Comparison of ENCODE assay signal across 22 mouse cellular contexts in the genomic region with DNA sequence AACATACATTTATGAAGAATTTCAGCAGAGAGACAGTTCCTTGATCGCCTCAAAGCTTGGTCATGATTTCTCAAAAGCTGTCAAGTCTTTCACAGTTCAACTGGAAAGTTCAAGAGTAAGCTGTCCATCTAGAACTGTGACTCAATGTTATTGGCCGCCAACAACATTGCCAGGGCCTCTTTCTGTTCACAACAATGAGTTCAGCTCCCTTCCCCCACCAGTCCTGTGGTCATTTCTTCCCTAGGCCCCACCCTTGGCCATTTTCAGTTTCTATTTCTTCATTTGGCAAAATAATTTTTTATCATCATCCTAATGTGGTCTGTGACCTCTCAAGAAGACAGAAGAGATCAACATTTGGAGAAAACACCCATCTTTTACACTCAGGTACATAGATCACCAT. TPM values are rescaled to one million over a fixed set of nuclear protein-coding genes. Genes with fewer than 3 reads are reported as not detected.
DNase-seq lines count a peak whose midpoint lies in the region; ATAC-seq and TF ChIP-seq lines count a peak whose summit lies in the region.
"Had no signal": no experiment of that assay in that cellular context is flagged by ENCODE, and none has a peak within 500 bp of the region (broad histone marks: within the 10 kb centered on the region; RNA-seq: fewer than 3 reads in every experiment).

No protein-coding gene starts in this region.

- WGBS in liver, adult 2 months: 90% methylated on average over 2 of the region's 2 CpGs
- 70% methylated on average over 2 of the region's 2 CpGs for WGBS in liver, postnatal 0 days (ENCODE audit: insufficient replicate concordance)

- no peaks in the 10 kb centered on the region for H3K9me3 ChIP-seq in liver, postnatal 0 days (ENCODE audit: low read length)
- H3K9me3 ChIP-seq: embryonic facial prominence, embryonic 12.5 days; hindbrain, embryonic 15.5 days; limb, embryonic 12.5 days; midbrain, embryonic 15.5 days; stomach, embryonic 15.5 days had no signal

- peaks cover 2% of the 10 kb centered on the region; the same call in 1 of the 2 replicates for H3K4me1 ChIP-seq in liver, adult 2 months (ENCODE audit: control insufficient read depth, insufficient read depth, low read length)
- peaks cover 11% of the 10 kb centered on the region for H3K4me1 ChIP-seq in liver, postnatal 0 days (ENCODE audit: insufficient read depth)
- H3K4me1 ChIP-seq in brown adipose tissue, adult 24 weeks (ENCODE audit: control insufficient read depth, insufficient read depth, insufficient read length, low read length): peaks cover 15% of the 10 kb centered on the region

- H3K4me3 ChIP-seq in liver, adult 2 months (ENCODE audit: insufficient read depth, low read depth, low read length): no peak overlapping the region
- H3K4me3 ChIP-seq in liver, postnatal 0 days (ENCODE audit: low read depth, low read length): no peak overlapping the region
- H3K4me3 ChIP-seq in brown adipose tissue, adult 24 weeks (ENCODE audit: insufficient read depth, low read depth, low read length): no peak overlapping the region
- H3K4me3 ChIP-seq: embryonic facial prominence, embryonic 12.5 days; hindbrain, embryonic 15.5 days; limb, embryonic 12.5 days; midbrain, embryonic 15.5 days; stomach, embryonic 15.5 days had no signal

- intact Hi-C loops in gastrocnemius, postnatal 36 days (cut with DNase I): no loop called here

- no peak for ATAC-seq in liver, postnatal 0 days
- ATAC-seq in neutrophil, adult 5-6 weeks (ENCODE audit: extremely low read depth, insufficient number of reproducible peaks, low FRiP score, poor library complexity, severe bottlenecking): peak; percentile 49; the same call in 1 of the 2 replicates
- ATAC-seq: forebrain, postnatal 0 days; intestine, embryonic 16.5 days; midbrain, embryonic 15.5 days had no signal

- no peak overlapping the region for H3K4me2 ChIP-seq in liver, postnatal 0 days (ENCODE audit: low read depth, low read length)
- H3K4me2 ChIP-seq: embryonic facial prominence, embryonic 12.5 days; hindbrain, embryonic 15.5 days; limb, embryonic 12.5 days; midbrain, embryonic 15.5 days; stomach, embryonic 15.5 days had no signal

- H3K36me3 ChIP-seq in liver, adult 2 months (ENCODE audit: control insufficient read depth, insufficient read depth, low read length): no peaks in the 10 kb centered on the region
- H3K36me3 ChIP-seq in liver, postnatal 0 days (replicated peaks; ENCODE audit: insufficient read depth, low read length): no peaks in the 10 kb centered on the region
- H3K36me3 ChIP-seq: embryonic facial prominence, embryonic 12.5 days; hindbrain, embryonic 15.5 days; limb, embryonic 12.5 days; midbrain, embryonic 15.5 days; stomach, embryonic 15.5 days had no signal

- TF ChIP-seq EP300 in liver, postnatal 0 days (IDR thresholded peaks at IDR 0.05; ENCODE audit: low read depth): no peak

- no peak for TF ChIP-seq CTCF in liver, adult 2 months (IDR thresholded peaks at IDR 0.05; ENCODE audit: low read depth, low read length)
- TF ChIP-seq CTCF in liver, postnatal 0 days (IDR thresholded peaks at IDR 0.05; ENCODE audit: low read depth): no peak

- H3K27ac ChIP-seq in liver, adult 2 months (replicated peaks; ENCODE audit: insufficient read depth, low read depth, low read length): no peak overlapping the region
- no peak overlapping the region; the same call in 1 of the 2 replicates for H3K27ac ChIP-seq in liver, postnatal 0 days (ENCODE audit: low read depth)
- H3K27ac ChIP-seq in brown adipose tissue, adult 24 weeks (replicated peaks; ENCODE audit: low read depth, low read length): peak overlapping the region; percentile 12
- H3K27ac ChIP-seq: embryonic facial prominence, embryonic 12.5 days; hindbrain, embryonic 15.5 days; limb, embryonic 12.5 days; liver, embryonic 14.5 days; midbrain, embryonic 15.5 days; stomach, embryonic 15.5 days had no signal

- no peaks in the 10 kb centered on the region for H3K27me3 ChIP-seq in liver, adult 2 months (ENCODE audit: control insufficient read depth, insufficient read depth, low read length)
- H3K27me3 ChIP-seq in liver, postnatal 0 days (ENCODE audit: insufficient read depth, low read length): no peaks in the 10 kb centered on the region
- H3K27me3 ChIP-seq: embryonic facial prominence, embryonic 12.5 days; limb, embryonic 12.5 days; stomach, embryonic 15.5 days had no signal

- TF ChIP-seq POLR2A in liver, adult 2 months (IDR thresholded peaks at IDR 0.05; ENCODE audit: extremely low read depth, insufficient read depth, low read length): no peak

- H3K9ac ChIP-seq in liver, adult 2 months (ENCODE audit: low read depth, low read length): no peak overlapping the region
- no peak overlapping the region for H3K9ac ChIP-seq in liver, postnatal 0 days (replicated peaks)
- H3K9ac ChIP-seq: embryonic facial prominence, embryonic 12.5 days; forebrain, postnatal 0 days; hindbrain, embryonic 15.5 days; limb, embryonic 12.5 days; liver, embryonic 14.5 days; midbrain, embryonic 15.5 days; stomach, embryonic 15.5 days had no signal

- H3K79me2 ChIP-seq in liver, adult 2 months (ENCODE audit: control insufficient read depth, insufficient read depth, low read length): no peaks in the 10 kb centered on the region

- peak; percentile 33 for DNase-seq in gastrocnemius, adult 18-20 months (ENCODE audit: low spot score)
- no peak for DNase-seq in gastrocnemius, postnatal 36 days
- DNase-seq in liver, adult 2 months (ENCODE audit: extremely low read depth, low read depth, low spot score): peak; percentile 33
- no peak for DNase-seq in liver, postnatal 0 days
- no peak for DNase-seq in layer of hippocampus, postnatal 14 days (ENCODE audit: low spot score in 2 of 2)
- DNase-seq in kidney, adult 9 months: no peak
- DNase-seq: cerebellum, adult 2 months; forebrain, postnatal 0 days; gastrocnemius, postnatal 10 days; kidney, postnatal 10 days; spleen, adult 18-20 months; thymus, adult 2 months had no signal

RNA-seq across cellular contexts. Expression of gene Il15, which starts 4.5 kb away (rescaled TPM):
- 10 to 100 TPM in 1 of 2 experiments, 1 to 10 TPM in 1; 9.1 to 13.1 TPM for total RNA-seq in gastrocnemius, adult 18-20 months (2021)
- total RNA-seq in gastrocnemius, postnatal 36 days (2021): 1 to 10 TPM; 4.1 to 5.3 TPM
- total RNA-seq in liver, adult 2 months (2014; rRNA removed): 4.2 and 7.0 TPM in 2 replicates
- polyA plus RNA-seq in liver, adult 2 months (2012; rRNA removed): 1.7 and 2.1 TPM in 2 replicates
- polyA plus RNA-seq in liver, postnatal 0 days (2015; fragmentation: Nextera tagmentation; extraction: Ambion mirVana): 6.4 and 7.3 TPM in 2 replicates
- polyA plus RNA-seq in brown adipose tissue, adult 24 weeks (2012; ENCODE audit: insufficient read depth, insufficient read length, missing spikeins): 3.6 and 7.2 TPM in 2 replicates
- 81.7 and 90.0 TPM in 2 replicates for total RNA-seq in neutrophil, adult 5-6 weeks (2017)
- 1 to 10 TPM; 1.7 to 1.8 TPM for total RNA-seq in layer of hippocampus, postnatal 14 days (2021)
- polyA plus RNA-seq: C2C12 had no signal

Comparison
In these comparisons a context has a peak if more than half of its experiments do, and no peak if none do; other contexts are left out.
1. DNase-seq: peak in gastrocnemius, adult 18-20 months (single experiment) and liver, adult 2 months (single experiment); none in gastrocnemius, postnatal 36 days (0 of 2), liver, postnatal 0 days (single experiment), layer of hippocampus, postnatal 14 days (0 of 2) and kidney, adult 9 months (single experiment).